Mouse (Mus musculus): ENCODE measurements at regions not wholly inside any gene's neighbourhood (a gene's known extent, or its start where the extent isn't known, plus 50 kb on each side); places are given as distances from the start of the nearest gene placed in this dataset.

DNA sequence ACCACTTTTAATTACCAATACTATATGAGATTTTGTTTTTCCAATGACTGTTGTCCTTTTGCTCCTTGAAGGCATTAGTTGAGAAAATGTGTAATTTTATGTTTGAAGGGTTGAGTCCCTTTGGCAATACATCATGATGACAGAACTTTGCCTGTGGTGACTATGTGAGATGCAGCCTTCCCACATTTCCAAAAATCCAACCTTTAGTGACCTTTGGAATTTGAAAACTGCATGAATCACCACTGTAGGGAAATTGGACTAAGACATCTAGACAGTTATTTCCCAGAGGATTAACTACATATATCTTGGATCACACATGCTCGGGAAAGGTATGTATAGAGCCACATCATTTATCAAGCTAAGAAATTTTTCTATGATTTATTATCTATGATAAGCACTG, 57.7 kb downstream of the Fbxo5 start:
- Histone ChIP-seq H3K27me3 (ENCODE audit: control insufficient read depth, insufficient read depth, low read length) (no peaks in the 10 kb centered on the region), H3K9ac (replicated peaks; ENCODE audit: low read depth, low read length) (no peak overlapping the region), H3K4me3 (ENCODE audit: low read depth, low read length) (no peak overlapping the region), H3K9me3 (ENCODE audit: control insufficient read depth, low read length) (no peaks in the 10 kb centered on the region), H3K4me1 (ENCODE audit: control insufficient read depth, insufficient read depth, low read length) (no peaks in the 10 kb centered on the region), H3K4me2 (ENCODE audit: low read depth, low read length) (no peak overlapping the region), H3K36me3 (ENCODE audit: control insufficient read depth, insufficient read depth, low read length) (no peaks in the 10 kb centered on the region), H3K27ac (ENCODE audit: low read depth, low read length) (no peak overlapping the region)
- WGBS: 87% methylated on average over 1 of the region's 1 CpGs
- ATAC-seq (ENCODE audit: low read depth): no peak

DNA sequence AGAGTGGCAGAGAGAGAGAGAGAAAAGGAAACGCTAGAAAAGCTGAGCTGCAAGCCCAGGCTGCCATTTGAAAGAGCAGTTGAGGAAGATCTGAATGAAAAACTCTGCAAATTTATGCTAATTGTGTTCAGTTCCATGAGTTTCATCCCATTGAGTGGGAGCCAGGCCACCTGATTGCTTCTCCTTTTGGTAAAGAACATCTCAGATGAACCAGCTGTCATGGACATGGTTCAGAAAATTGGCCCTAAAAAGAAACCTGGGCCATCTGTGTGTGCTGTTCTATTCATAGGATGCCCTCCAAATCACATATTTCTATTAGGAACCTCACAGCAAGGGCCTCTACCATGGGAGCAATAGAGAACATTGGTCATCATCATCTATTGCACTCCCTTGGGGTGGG, 70.3 kb downstream of the Fbxo5 start:
- Histone ChIP-seq H3K9me3 (ENCODE audit: control insufficient read depth, low read length) (no peaks in the 10 kb centered on the region), H3K4me2 (ENCODE audit: low read depth, low read length) (no peak overlapping the region), H3K4me1 (ENCODE audit: control insufficient read depth, insufficient read depth, low read length) (no peaks in the 10 kb centered on the region), H3K4me3 (ENCODE audit: low read depth, low read length) (no peak overlapping the region), H3K27me3 (ENCODE audit: control insufficient read depth, insufficient read depth, low read length) (no peaks in the 10 kb centered on the region), H3K36me3 (ENCODE audit: control insufficient read depth, insufficient read depth, low read length) (no peaks in the 10 kb centered on the region), H3K27ac (ENCODE audit: low read depth, low read length) (no peak overlapping the region), H3K9ac (replicated peaks; ENCODE audit: low read depth, low read length) (no peak overlapping the region)
- no peak for ATAC-seq (ENCODE audit: low read depth)
- 79% methylated on average over 1 of the region's 1 CpGs for WGBS

DNA sequence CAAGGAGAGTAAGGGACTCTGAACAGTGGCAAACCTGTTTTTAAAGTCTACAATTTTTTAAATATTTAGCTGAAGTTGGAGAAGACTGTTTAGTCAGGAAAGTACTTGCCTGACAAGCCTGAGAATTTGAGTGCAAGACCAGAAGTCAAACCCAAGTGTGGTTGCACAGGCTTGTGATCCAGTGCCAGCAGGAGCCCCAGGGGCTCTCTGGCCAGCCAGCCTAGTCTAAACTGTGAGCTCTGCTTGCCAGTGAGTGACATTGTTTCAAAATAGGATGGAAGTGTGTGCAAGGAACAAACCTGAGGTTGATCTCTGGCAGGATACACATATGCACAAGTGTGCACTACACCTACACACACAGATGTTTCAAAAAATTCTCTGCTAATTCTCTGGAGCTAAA, 60.8 kb downstream of the Vip start:
- H3K9me3 ChIP-seq (ENCODE audit: control insufficient read depth, low read length): no peaks in the 10 kb centered on the region
- no peak for ATAC-seq (ENCODE audit: low read depth)
- no peaks in the 10 kb centered on the region for H3K4me1 ChIP-seq (ENCODE audit: control insufficient read depth, insufficient read depth, low read length)
- H3K4me2 ChIP-seq (ENCODE audit: low read depth, low read length): no peak overlapping the region
- no peak overlapping the region for H3K9ac ChIP-seq (replicated peaks; ENCODE audit: low read depth, low read length)
- no peak overlapping the region for H3K27ac ChIP-seq (ENCODE audit: low read depth, low read length)
- no peak overlapping the region for H3K4me3 ChIP-seq (ENCODE audit: low read depth, low read length)
- H3K27me3 ChIP-seq (ENCODE audit: control insufficient read depth, insufficient read depth, low read length): no peaks in the 10 kb centered on the region
- no peaks in the 10 kb centered on the region for H3K36me3 ChIP-seq (ENCODE audit: control insufficient read depth, insufficient read depth, low read length)

GRCm38 (mm10) chr10:5697457-5697856, 58.4 kb downstream of the Vip start:
- Histone ChIP-seq H3K27ac (ENCODE audit: low read depth, low read length) (no peak overlapping the region), H3K4me2 (ENCODE audit: low read depth, low read length) (no peak overlapping the region), H3K9me3 (ENCODE audit: control insufficient read depth, low read length) (no peaks in the 10 kb centered on the region), H3K4me3 (ENCODE audit: low read depth, low read length) (no peak overlapping the region), H3K36me3 (ENCODE audit: control insufficient read depth, insufficient read depth, low read length) (no peaks in the 10 kb centered on the region), H3K27me3 (ENCODE audit: control insufficient read depth, insufficient read depth, low read length) (no peaks in the 10 kb centered on the region), H3K4me1 (ENCODE audit: control insufficient read depth, insufficient read depth, low read length) (no peaks in the 10 kb centered on the region), H3K9ac (replicated peaks; ENCODE audit: low read depth, low read length) (no peak overlapping the region)
- peak; percentile 56; the same call in 1 of the 2 replicates for ATAC-seq (ENCODE audit: low read depth)

All from neural tube, embryonic 14.5 days (tissue).